Mouse (Mus musculus): ENCODE results near the gene Bahcc1.

The Bahcc1 gene

GRCm38 (mm10) chr11:120228911-120229437, 3.8 kb upstream of the Bahcc1 start:
- DNase-seq, result peak in 1 of 2 experiments; percentile 56

- peak; percentile 80 to 85 for DNase-seq
Measured at GRCm38 (mm10) chr11:120229861-120230751, 2.6 kb upstream of the Bahcc1 start.

- DNase-seq, result peak; percentile 77 to 83
Measured at GRCm38 (mm10) chr11:120230841-120231370, 1.8 kb upstream of the Bahcc1 start.

- DNase-seq, result peak; percentile 100
Measured at GRCm38 (mm10) chr11:120231379-120231778, 1.4 kb upstream of the Bahcc1 start.

GRCm38 (mm10) chr11:120233441-120234135, 841 bp downstream of the Bahcc1 start:
- peak in 1 of 2 experiments; percentile 80 for DNase-seq

GRCm38 (mm10) chr11:120234136-120234775, 1.5 kb downstream of the Bahcc1 start:
- DNase-seq, result peak; percentile 75 to 82

- DNase-seq, result peak; percentile 67 to 77
Measured at GRCm38 (mm10) chr11:120234776-120235181, 2.0 kb downstream of the Bahcc1 start.

GRCm38 (mm10) chr11:120235385-120236113, 2.8 kb downstream of the Bahcc1 start:
- peak; percentile 68 to 79 for DNase-seq

GRCm38 (mm10) chr11:120236114-120236437, 3.3 kb downstream of the Bahcc1 start:
- DNase-seq, result no peak

- DNase-seq, result peak; percentile 76 to 85
Measured at GRCm38 (mm10) chr11:120236438-120237165, 3.9 kb downstream of the Bahcc1 start.

- peak; percentile 74 to 82 for DNase-seq
Measured at GRCm38 (mm10) chr11:120237166-120238131, 4.7 kb downstream of the Bahcc1 start.

GRCm38 (mm10) chr11:120238306-120238705, 5.6 kb downstream of the Bahcc1 start:
- peak in 1 of 2 experiments; percentile 59 for DNase-seq

GRCm38 (mm10) chr11:120238751-120239359, 6.1 kb downstream of the Bahcc1 start:
- DNase-seq, result peak in 1 of 2 experiments; percentile 75

- DNase-seq, result peak in 1 of 2 experiments; percentile 49
Measured at GRCm38 (mm10) chr11:120239581-120239991, 6.8 kb downstream of the Bahcc1 start.

- peak; percentile 91 to 95 for DNase-seq
Measured at GRCm38 (mm10) chr11:120240206-120240605, 7.5 kb downstream of the Bahcc1 start.

- peak in 1 of 2 experiments; percentile 72 for DNase-seq
Measured at GRCm38 (mm10) chr11:120240941-120241890, 8.5 kb downstream of the Bahcc1 start.

GRCm38 (mm10) chr11:120241981-120242725, 9.4 kb downstream of the Bahcc1 start:
- DNase-seq, result peak in 1 of 2 experiments; percentile 50

Data from kidney, postnatal 4 days (tissue).